Mouse (Mus musculus) mesoderm, embryonic 11.5 days (tissue): ENCODE data around the gene Sapcd1.

Experiments
- DNase-seq: peaks from one replicate; pipeline ENCODE4 v3.0.0-alpha.2; 2012; ENCODE audit warnings: low read depth, low spot score

The Sapcd1 gene

DNA sequence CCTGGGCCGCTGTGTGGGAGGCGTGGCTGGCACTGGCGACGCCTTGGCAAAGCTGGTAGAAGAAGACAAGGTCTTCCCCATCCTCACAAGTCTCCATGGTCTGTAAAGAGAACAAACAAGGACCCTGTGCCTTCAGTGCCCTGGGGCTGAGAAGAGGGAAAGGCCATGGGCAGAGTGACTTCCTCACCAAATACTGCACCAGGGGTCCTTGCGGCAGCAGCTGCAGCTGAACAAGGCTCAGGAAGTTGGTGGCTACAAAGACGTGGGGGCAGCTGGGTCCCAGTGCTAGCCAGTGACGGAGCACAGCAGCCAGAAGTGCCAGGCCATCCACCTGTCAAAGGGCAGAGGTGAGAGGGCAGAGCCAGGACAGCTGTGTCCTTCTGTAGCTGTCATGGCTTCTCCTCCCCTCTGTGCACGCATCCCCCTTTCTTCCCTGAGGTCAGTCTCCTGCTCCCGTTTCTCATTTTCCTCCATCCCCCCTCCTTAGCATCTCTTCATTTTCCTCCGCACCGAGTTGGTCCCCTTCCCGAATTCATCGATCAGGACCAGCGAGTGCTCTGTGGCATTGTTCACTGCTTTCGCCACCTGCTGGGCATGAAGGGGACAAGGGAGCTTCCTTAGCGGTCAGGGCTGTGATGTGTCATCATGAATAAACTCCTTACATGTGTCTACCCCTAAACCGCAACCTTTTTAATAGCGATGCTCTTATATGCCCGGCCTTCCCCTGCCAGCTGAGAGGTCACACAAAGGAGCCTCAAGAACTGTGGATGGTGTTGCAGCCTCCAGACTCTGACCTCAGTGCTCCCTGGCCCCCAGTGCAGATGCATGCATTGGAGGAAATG, 2.1 kb upstream of the Sapcd1 start:
- peak; percentile 53 for DNase-seq

DNA sequence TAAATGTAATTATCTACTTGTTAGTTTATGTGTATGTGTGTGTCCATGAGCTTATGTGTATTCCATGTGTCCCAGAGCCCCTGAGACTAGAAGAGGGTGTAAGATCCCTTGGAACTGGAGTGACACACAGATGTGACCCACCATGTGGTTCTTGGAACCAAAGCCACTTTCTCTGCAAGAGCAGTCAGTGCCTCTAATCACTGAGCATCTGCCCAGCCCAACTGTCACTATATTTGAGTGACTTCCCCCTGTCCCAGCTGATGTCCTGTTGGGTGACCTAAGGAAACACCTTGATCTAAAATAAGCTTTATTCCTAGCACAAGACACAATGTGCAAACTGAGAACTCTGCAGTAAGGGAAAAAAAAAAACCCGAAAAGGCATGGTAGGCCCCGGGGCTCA, 499 bp upstream of the Sapcd1 start:
- DNase-seq: no peak

DNA sequence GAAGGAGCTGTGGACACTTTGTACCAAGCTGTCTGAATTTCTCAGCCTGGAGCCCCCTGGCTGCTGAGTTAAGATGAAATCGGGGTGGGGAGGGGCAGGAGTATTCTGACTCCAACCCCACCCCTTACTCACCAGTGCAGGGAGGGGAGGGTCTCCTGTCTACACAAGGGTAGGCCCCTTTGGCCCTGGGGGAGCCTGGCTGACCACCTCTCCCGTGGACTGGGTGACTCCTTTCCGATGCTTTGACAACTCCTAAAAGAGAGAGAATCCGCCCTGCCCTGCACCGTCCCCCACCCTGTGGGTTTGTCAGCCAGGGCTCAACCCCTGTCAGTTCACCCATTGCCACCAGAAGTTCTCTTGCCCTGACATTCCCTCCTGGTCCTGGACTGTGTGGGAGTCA, 1.6 kb downstream of the Sapcd1 start:
- no peak for DNase-seq

DNA sequence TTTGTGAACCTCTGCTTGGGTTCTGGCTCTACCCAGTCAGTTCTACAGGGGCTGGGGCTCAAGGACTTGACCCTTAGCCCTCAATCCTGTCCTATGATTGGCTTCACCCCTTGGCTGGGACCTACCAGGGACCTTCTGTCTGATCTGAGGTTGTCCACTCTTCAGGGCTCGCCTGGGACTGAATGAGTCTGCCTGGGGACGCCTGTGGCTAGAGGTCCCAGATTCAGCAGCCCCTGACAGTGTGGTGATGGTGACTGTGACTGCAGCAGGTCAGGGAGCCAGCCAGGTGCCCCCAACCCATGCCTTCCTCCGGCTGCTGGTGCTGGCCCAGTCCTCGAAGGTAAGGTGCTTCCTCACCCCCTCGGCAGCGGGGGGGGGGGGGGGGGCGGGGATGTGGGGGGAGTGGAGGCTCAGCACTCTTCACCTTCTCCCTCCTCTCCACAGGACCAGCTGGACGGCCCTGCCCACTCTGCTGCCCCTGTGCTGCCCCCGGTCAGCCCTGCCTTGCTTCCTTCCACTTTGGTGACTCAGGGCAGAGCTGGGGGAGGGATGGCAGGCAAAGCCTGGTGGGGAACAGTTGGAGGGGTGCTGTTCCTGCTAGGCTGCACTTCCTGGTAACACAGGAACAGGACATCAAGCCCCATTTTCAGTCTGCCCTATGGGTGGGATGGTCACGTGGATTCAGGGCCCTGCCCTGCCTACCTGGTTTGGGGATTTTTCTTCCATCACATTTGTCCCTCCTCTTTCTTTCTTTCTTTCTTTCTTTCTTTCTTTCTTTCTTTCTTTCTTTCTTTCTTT, 2.9 kb downstream of the Sapcd1 start:
- DNase-seq: no peak

DNA sequence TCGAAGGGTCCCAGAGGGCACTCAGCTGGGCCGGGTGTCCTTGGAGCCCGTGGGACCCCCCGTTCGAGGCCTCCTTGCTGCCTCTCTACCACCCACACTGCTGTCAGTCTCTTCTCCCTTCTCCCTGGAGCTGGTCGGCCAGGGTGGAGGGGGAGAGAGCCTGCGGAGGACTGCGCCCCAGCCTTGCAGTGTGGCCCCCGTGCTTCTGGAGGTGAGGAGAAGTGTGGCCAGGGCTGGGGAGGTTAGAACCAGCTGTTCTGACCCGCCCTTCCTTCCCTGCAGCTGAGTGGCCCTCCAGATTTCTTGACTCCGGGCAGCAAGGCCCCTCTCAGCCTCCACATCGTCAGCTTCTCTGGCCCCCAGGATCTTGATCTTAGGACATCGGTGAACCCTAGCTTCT, 3.6 kb downstream of the Sapcd1 start:
- DNase-seq: no peak

DNA sequence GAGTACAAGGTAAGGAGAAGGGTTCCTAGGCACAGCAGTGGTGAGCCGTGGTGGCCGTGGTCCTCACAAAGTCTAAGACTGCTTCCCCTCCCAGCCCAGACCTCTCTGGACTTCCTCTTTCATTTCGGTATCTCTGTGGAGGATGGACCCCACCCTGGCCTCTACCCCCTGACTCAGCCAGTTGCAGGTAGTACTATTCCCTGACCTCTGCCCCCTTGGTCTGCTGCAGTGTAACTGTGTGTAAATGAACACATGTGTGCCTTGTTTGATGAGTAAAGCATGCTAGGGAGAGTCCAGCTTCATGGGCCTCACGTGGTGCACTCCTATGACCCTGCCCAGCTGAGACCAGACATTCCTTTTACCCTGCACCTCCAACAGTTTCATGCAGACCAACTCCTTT, 4.1 kb downstream of the Sapcd1 start:
- no peak for DNase-seq

DNA sequence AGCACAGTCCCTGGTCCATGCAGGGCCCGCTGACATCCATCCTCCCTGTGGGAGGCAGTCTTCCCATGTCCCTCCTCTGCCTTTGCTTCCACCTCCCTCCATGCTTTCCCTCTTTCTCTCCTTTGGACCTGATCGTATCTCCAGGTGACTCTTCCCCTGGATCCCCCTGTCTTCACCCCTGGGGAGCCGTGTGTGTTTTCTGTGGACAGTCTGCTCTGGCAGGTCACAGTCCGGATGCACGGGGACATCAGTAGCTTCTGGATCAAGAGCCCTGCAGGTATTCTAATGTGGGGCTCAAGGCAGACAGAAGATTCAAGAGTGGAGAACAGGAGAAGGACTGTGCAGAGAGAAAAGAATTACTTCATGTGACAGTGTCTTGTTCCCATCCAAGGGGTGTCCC, 4.6 kb downstream of the Sapcd1 start:
- no peak for DNase-seq

DNA sequence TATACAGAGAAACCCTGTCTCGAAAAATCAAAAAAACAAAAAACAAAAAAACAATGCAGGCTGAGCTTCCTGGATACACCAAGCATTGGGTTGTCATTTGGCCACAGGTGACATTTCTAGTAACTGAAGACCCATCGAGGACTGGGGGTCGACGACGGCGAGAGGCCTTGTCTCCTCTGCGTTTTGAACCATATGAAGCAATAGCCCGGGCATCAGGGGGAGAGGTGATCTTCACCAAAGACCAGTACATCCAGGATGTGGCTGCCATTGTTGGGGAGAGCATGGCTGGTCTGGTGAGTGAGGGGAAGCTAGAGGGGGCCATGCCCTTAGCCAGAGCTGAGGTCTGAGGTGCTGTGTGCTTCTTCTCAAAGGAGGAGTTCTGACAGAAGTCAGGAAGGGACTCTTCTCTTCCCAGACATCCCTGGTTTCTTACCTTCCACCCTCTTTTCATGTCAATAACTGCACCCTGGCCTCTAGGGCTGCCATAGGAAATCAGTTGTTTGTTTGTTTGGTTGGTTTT, 5.2 kb downstream of the Sapcd1 start:
- no peak for DNase-seq

DNA sequence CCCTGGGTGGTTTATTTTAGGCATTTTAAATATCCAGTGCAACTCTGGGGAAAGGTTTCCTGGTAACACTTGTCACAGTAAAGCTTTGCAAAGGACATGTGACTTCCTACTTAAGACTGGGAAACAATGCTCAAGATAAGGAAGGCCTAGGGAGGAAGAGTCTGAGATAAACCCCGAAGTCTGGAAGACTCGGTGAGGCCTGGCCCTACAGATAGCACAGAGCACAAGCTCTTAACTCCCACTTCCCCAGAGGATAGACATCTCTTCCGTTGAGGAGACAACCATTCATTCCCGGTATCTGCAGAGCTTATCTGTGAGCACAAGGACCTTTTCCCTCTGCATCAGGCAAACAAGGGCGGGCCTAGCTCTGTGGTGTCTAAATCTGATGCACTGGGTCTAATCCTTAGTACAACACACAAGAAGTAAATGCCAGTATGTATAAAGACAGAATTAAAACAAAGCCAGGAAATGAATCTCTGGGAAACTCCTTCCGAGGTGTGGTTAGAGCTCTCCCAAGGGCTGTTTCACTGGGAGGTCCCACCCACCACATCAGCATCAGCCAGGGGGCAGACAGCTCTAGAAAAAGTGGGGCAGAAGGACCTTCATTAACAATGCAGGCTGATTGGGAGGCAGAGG, 5.9 kb downstream of the Sapcd1 start:
- DNase-seq: no peak

DNA sequence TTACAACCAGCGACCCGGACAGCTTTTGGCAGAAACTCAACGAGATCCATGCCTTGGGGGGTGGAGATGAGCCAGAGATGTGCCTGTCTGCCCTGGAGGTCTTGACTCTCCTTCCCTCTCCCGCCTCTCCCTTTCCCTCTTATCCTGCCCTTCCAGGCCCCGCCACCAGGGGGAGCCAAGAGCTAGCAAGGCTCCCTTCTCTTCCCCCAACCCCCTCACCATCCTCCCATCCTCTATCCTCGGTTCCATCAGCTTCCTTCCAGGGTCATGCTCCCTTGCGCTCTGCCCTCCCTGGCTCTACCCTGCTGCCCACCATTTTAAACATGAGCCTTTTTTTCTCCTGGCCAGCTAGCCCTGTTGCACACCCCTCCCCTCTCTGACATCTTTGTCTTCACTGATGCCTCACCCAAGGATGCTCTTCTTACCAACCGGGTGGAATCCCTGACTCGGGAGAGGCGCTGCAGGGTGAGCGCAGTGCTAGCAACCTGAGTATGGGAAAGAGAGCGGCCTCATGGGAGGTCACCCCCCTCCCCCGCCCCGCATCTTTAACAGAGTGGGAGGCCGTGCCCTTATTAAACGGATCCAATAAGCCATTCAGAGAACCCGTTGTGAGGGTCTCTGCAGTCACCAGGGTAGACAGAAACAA, 6.5 kb downstream of the Sapcd1 start:
- peak; percentile 90 for DNase-seq

DNA sequence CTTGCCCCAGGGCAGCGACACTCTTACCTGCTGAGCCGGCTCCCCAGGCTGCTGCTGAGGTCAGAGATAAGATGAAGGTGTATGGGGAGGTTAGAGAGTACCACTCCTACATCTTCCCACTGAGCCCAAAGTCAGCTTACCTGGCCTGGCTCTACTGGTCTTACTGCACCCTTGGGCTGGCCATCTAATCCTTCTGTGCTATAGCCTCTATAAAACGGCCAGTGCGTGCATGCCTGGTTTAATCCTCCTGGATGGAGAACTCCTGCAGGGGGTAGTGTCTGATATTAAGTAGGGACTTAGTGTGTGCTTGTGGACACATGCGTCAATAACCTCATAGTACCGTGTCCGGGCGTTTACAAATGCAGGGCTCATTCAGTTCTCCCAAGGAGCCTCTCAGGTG, 7.3 kb downstream of the Sapcd1 start:
- DNase-seq: no peak

DNA sequence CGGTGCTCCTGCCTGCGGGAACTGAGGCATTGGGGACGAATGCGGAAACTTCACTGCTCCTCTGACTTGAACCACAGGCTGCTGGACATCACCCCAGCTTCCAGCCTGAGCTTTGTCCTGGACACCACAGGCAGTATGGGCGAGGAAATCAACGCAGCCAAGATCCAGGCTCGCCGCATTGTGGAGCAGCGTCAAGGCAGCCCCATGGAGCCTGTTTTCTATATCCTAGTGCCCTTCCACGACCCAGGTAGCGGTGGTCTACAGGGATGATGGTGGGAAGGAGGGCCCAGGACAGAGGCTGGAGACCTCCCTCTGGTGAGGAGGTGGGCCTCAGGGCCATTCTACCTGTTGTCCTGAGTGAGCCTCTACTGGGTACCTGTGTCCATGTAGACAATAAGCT, 7.9 kb downstream of the Sapcd1 start:
- no peak for DNase-seq

DNA sequence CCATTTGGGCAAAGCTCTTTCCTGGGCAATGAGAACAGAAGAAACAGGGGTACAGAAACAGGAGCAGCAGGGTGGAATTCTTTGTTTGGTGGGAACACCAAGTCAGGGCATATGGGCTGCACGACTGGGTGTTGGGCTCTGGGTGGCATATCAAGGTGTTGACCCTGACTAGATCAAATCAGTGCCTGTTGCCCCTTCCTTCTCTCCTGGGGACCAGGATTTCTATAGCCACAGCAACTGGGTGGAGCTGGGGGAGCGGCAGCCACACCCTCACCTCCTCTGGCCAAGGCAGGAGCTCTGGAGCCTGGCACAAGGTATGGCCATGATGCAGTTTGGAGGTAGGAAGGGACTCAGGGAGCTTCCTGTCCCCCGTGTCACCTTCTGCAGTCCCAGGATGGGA, 9.6 kb downstream of the Sapcd1 start:
- no peak for DNase-seq

DNA sequence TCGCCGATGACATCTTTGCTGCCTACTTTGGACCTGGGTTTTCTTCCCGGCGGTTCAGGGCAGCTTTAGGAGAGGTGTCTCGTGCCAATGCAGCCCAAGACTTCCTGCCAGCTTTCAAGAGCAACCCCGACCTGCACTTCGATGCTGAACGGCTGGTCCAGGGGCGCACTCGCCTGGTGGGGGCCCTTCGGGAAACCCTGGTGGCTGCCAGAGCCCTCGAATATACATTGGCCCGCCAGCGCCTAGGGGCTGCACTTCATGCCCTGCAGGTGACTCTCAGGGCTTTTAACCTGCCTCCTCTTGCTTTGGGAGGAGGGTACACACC, 10.1 kb downstream of the Sapcd1 start:
- DNase-seq: no peak

DNA sequence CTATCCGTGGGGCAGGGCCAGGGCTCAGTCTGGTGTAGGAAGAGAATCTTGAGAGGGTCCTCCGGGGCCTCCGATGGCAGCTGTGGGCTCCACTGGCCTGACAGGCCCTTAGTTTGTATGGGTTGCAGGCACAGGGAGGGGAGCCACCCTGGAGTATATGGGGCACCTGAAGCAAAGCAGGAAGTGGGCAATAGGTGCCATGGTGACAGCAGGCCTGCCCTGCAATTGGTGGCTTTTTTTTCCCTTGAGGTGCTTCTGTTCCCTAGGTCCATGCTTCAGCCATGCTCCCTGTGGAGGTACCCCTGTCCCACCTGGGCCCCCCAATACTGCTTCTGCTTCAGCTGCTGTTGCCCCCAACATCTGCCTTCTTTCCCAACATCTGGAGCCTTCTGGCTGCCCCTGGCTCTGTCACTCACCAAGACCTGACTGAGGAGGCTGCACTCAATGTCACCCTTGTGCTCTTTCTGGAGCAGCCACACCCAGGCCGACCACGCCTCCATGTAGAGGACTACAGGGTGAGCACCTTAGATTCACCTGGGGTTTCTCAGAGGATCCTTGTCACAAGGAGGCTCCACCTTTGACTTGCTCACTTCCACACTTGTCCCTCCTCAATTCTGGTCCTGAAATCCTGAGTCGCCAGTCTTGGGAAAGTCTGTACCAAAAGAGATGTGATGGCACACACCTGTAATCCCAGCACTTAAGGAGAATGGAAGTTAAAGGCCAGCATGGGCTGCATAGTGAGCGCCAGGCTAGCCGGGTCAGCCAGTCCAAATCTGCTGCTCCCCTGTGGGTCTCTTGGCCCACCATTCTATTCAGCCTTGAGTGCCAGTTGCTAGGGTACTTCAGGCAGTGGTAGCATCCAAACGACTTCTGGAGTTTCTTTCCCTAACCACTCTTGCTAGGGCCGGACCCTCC, 10.8 kb downstream of the Sapcd1 start:
- no peak for DNase-seq

DNA sequence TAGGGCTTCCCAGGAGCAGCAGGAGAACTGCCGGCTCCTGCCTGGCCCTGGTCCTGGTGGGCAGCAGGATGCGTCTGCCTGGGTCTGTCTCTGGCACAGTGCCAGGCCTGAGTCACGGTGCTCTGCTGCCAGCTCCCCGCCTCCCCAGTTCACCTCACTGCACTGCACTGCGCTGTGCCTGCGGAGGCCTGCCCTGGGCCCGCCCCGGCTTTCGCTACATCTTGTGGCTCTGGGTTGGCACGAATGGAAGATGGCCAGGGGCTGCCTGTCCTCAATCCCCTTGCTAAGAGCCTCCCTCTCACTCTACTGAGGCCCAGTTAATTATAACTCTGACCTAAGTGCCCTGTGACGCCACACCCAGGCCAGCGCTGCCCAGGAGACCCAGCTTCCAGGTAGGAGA, 11.4 kb downstream of the Sapcd1 start, which contains the start of gene Vwa7:
TSS of gene Vwa7 (plus strand) at position 204 of the 400 bp plus-strand sequence.
- no peak for DNase-seq

DNA sequence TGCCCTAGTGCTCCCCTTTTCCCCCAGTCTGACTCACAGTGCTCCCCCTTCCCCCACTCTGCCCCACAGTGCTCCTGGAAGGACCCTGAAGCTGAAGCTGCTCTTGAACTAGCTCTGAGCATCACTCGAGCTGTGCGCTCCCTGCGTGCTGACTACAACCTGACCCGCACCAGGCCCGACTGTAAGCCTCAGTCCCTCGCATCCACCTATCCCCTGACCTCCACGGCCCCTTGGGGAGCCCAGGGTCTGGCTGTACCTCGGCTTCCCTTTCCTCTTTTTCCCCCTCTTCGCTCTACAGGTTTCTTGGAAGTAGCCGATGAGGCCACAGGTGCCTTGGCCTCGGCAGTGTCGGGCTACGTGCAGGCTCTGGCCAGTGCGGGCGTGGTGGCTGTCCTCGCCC, 12.5 kb downstream of the Sapcd1 start:
- DNase-seq: no peak

DNA sequence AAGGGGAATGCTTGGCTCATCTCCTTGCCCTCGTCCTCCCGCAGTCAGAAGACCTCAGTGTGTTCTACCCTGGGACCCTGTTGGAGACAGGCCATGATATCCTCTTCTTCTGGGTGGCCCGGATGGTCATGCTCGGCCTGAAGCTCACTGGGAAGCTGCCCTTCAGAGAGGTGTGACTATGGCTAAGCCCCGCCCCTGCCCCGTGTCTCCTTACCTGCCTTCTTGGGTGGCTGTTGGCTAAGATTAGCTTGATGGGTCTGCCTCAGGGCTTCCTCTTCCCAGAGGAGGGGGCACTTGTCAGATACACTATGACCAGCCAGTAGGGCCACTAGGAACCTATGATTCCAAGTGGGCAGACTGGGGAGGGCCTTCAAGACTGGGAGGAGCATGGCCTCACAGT, 14.6 kb downstream of the Sapcd1 start:
- no peak for DNase-seq

DNA sequence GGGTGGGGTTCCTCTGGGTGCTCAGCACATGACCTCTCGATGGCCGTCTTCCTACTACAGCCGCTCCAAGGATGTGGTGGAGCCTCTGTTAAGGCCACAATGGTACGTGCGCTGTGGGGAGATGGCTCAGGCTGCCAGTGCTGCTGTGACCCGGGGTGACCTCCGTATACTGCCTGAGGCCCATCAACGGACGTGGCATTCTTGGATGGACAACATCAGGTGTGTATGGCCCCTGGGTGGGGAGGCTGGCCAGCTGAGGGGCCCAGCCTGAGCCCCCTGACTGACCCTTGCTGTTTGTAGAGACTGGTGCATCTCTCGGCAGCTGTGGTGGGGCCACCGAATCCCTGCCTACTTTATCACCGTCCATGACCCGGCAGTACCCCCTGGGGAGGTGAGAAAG, 15.4 kb downstream of the Sapcd1 start:
- DNase-seq: no peak

DNA sequence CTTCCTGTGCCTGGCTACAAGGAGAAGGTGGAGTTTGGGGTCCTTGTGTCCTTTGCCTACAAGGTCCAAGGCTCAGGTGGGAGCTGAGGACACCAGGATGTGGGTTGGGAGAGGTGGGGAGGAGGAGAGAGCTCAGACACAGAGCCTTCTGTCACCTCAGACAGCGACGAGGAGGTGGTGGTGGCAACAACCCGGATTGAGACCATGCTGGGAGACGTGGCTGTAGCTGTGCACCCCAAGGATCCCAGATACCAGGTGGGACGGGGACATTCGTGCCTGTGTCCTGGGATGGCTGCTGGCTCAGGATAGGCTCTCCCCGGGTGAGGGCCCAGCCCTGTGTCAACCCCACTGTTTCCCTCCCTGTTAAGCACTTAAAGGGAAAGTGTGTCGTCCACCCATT, 16.4 kb downstream of the Sapcd1 start:
- no peak for DNase-seq

DNA sequence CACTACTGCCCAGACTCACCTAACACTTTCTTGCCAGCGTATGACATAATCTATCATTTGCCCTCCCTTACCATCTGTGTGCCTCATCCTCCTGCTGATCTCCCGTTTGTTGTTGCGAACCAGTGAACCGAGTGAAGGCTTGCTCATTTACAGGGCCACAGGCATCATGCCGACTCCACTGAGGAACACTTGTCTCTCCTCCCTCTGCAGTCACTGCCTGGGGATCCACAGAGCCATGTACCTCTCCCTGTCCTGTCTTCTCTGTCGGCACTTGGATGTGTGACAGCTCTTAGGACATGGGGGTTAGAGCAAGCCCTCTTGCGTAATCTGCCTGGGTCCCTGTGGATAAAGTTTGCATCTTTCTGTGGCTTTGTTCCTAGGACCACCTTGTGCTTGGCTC, 18.2 kb downstream of the Sapcd1 start:
- DNase-seq: no peak
